Mouse (Mus musculus) heart, embryonic 10.5 days (tissue): Measurements from ENCODE around the gene Mogs. TPM values are rescaled to one million over a fixed set of nuclear protein-coding genes. Genes with fewer than 3 reads are reported as not detected.

Experiments used
- DNase-seq: peaks from one replicate; pipeline ENCODE4 v3.0.0-alpha.2; 2017; ENCODE audit warnings: low spot score
- H3K27ac ChIP-seq: fragments of 300-500 bp; sonication (generic); 2 replicates; pipeline ENCODE4 v1.5.1; 2016; ENCODE audit warnings: mild to moderate bottlenecking
- H3K27me3 ChIP-seq: fragments of 300-500 bp; sonication (generic); 2 replicates; pipeline ENCODE4 v1.6.1; 2016; ENCODE audit warnings: mild to moderate bottlenecking; ENCODE audit not compliant: poor library complexity, insufficient read depth, severe bottlenecking
- H3K36me3 ChIP-seq: fragments of 300-500 bp; sonication (generic); 2 replicates; pipeline ENCODE4 v1.6.1; 2016; ENCODE audit warnings: mild to moderate bottlenecking, moderate library complexity
- H3K4me1 ChIP-seq: fragments of 300-500 bp; sonication (generic); 2 replicates; pipeline ENCODE4 v1.6.1; 2016; ENCODE audit warnings: mild to moderate bottlenecking
- H3K4me3 ChIP-seq: fragments of 300-500 bp; sonication (generic); 2 replicates; pipeline ENCODE4 v1.5.1; 2016; ENCODE audit warnings: mild to moderate bottlenecking, moderate library complexity
- H3K9me3 ChIP-seq: fragments of 300-500 bp; sonication (generic); 2 replicates; pipeline ENCODE4 v1.6.1; 2016; ENCODE audit warnings: mild to moderate bottlenecking, moderate library complexity
- WGBS: fragments of 180-500 bp; shearing (Covaris S2); methylation state at CpG from one replicate; pipeline ENCODE4 v1.1.7; 2016; 5-methylcytosine and 5-hydroxymethylcytosine counted together
- polyA plus RNA-seq: library from polyadenylated mRNA; unstranded; fragments of >200 nt; fragmentation: Nextera tagmentation; extraction: Ambion mirVana; gene quantifications from 2 replicates; pipeline ENCODE4 v1.2.1, GENCODE M21; 2016

The Mogs gene
- polyA plus RNA-seq, result 24.5 and 42.5 TPM in 2 replicates

GRCm38 (mm10) chr6:83115011-83115671 is at the start of gene Mogs:
TSS of gene Mogs (plus strand) at chr6:83115496.
- H3K27me3 ChIP-seq, result no peaks in the 10 kb centered on the region
- peaks cover 38% of the 10 kb centered on the region for H3K36me3 ChIP-seq
- DNase-seq, result peak; percentile 97
- H3K4me1 ChIP-seq, result peaks cover 38% of the 10 kb centered on the region
- 1% methylated on average over 57 of the region's 58 CpGs for WGBS
- H3K27ac ChIP-seq, result peak within 1 kb of the TSS; percentile 89
- H3K4me3 ChIP-seq, result peak within 1 kb of the TSS; percentile 92
- no peaks in the 10 kb centered on the region for H3K9me3 ChIP-seq

GRCm38 (mm10) chr6:83065995-83066394 is 49.3 kb upstream of the Mogs start:
- Histone ChIP-seq H3K4me3 (no peak overlapping the region), H3K9me3 (no peaks in the 10 kb centered on the region), H3K36me3 (no peaks in the 10 kb centered on the region), H3K27ac (no peak overlapping the region), H3K27me3 (peaks cover 100% of the 10 kb centered on the region), H3K4me1 (peaks cover 23% of the 10 kb centered on the region)
- 38% methylated on average over 8 of the region's 8 CpGs for WGBS
- DNase-seq, result no peak

GRCm38 (mm10) chr6:83066441-83066840 is 48.9 kb upstream of the Mogs start:
- H3K4me1 ChIP-seq, result peaks cover 28% of the 10 kb centered on the region
- H3K36me3 ChIP-seq, result no peaks in the 10 kb centered on the region
- DNase-seq, result no peak
- H3K4me3 ChIP-seq, result no peak overlapping the region
- H3K27me3 ChIP-seq, result peaks cover 100% of the 10 kb centered on the region
- no peaks in the 10 kb centered on the region for H3K9me3 ChIP-seq
- H3K27ac ChIP-seq, result no peak overlapping the region
- 30% methylated on average over 6 of the region's 6 CpGs for WGBS

- no peak for DNase-seq
- Histone ChIP-seq H3K36me3 (no peaks in the 10 kb centered on the region), H3K4me3 (peak overlapping the region; percentile 48), H3K9me3 (no peaks in the 10 kb centered on the region), H3K27me3 (peaks cover 100% of the 10 kb centered on the region), H3K4me1 (peaks cover 30% of the 10 kb centered on the region), H3K27ac (no peak overlapping the region)
- 3% methylated on average over 8 of the region's 8 CpGs for WGBS
These were observed 47.1 kb upstream of the Mogs start for GRCm38 (mm10) chr6:83068221-83068620.

GRCm38 (mm10) chr6:83068706-83069487 is 46.4 kb upstream of the Mogs start:
- Histone ChIP-seq H3K27me3 (peaks cover 100% of the 10 kb centered on the region), H3K9me3 (no peaks in the 10 kb centered on the region), H3K36me3 (no peaks in the 10 kb centered on the region), H3K27ac (no peak overlapping the region), H3K4me3 (peak overlapping the region; percentile 49), H3K4me1 (peaks cover 30% of the 10 kb centered on the region)
- DNase-seq, result no peak
- WGBS, result 1% methylated on average over 81 of the region's 81 CpGs

- WGBS, result 3% methylated on average over 69 of the region's 69 CpGs
- peaks cover 100% of the 10 kb centered on the region for H3K27me3 ChIP-seq
- peaks cover 30% of the 10 kb centered on the region for H3K4me1 ChIP-seq
- H3K9me3 ChIP-seq, result no peaks in the 10 kb centered on the region
- H3K4me3 ChIP-seq, result peak overlapping the region; percentile 49
- no peaks in the 10 kb centered on the region for H3K36me3 ChIP-seq
- no peak for DNase-seq
- no peak overlapping the region for H3K27ac ChIP-seq
These were observed 45.6 kb upstream of the Mogs start for GRCm38 (mm10) chr6:83069488-83070246.

- Histone ChIP-seq H3K27ac (no peak within 1 kb of the TSS), H3K36me3 (no peaks in the 10 kb centered on the region), H3K4me3 (peak within 1 kb of the TSS; percentile 49), H3K27me3 (peaks cover 100% of the 10 kb centered on the region), H3K4me1 (peaks cover 30% of the 10 kb centered on the region), H3K9me3 (no peaks in the 10 kb centered on the region)
- no peak for DNase-seq
- 2% methylated on average over 10 of the region's 10 CpGs for WGBS
These were observed 45.2 kb upstream of the Mogs start, which contains the start of gene Tlx2 for GRCm38 (mm10) chr6:83070247-83070310. TSS of gene Tlx2 (minus strand) at chr6:83070293.

GRCm38 (mm10) chr6:83070311-83071219 is 44.7 kb upstream of the Mogs start:
- Histone ChIP-seq H3K4me1 (peaks cover 30% of the 10 kb centered on the region), H3K9me3 (no peaks in the 10 kb centered on the region), H3K36me3 (no peaks in the 10 kb centered on the region), H3K4me3 (peak overlapping the region; percentile 49), H3K27me3 (peaks cover 100% of the 10 kb centered on the region), H3K27ac (no peak overlapping the region)
- no peak for DNase-seq
- WGBS, result under 1% methylated on average over 56 of the region's 58 CpGs

- Histone ChIP-seq H3K9me3 (no peaks in the 10 kb centered on the region), H3K27ac (no peak overlapping the region), H3K27me3 (peaks cover 100% of the 10 kb centered on the region), H3K36me3 (no peaks in the 10 kb centered on the region), H3K4me3 (peak overlapping the region; percentile 36), H3K4me1 (peaks cover 30% of the 10 kb centered on the region)
- under 1% methylated on average over 22 of the region's 24 CpGs for WGBS
- DNase-seq, result no peak
These were observed 44.1 kb upstream of the Mogs start for GRCm38 (mm10) chr6:83071220-83071619.

- WGBS, result 17% methylated on average over 2 of the region's 2 CpGs
These were observed 40.3 kb upstream of the Mogs start for GRCm38 (mm10) chr6:83074979-83075378.

GRCm38 (mm10) chr6:83077630-83078323 is 37.5 kb upstream of the Mogs start, which contains the start of gene Pcgf1:
TSS of gene Pcgf1 (plus strand) at chr6:83077869.
- Histone ChIP-seq H3K4me3 (peak within 1 kb of the TSS; percentile 87), H3K4me1 (peaks cover 13% of the 10 kb centered on the region), H3K36me3 (peaks cover 29% of the 10 kb centered on the region), H3K9me3 (no peaks in the 10 kb centered on the region), H3K27me3 (peaks cover 73% of the 10 kb centered on the region), H3K27ac (peak within 1 kb of the TSS; percentile 95)
- no peak for DNase-seq
- under 1% methylated on average over 54 of the region's 54 CpGs for WGBS

More at GRCm38 (mm10) chr6:83074979-83075378, 40.3 kb upstream of the Mogs start:
- Histone ChIP-seq H3K27me3 (peaks cover 74% of the 10 kb centered on the region), H3K4me1 (peaks cover 29% of the 10 kb centered on the region), H3K36me3 (peaks cover 2% of the 10 kb centered on the region), H3K4me3 (no peak overlapping the region), H3K27ac (no peak overlapping the region), H3K9me3 (no peaks in the 10 kb centered on the region)
- no peak for DNase-seq

GRCm38 (mm10) chr6:83078324-83078858 is 36.9 kb upstream of the Mogs start:
- peak overlapping the region; percentile 95 for H3K27ac ChIP-seq
- WGBS, result under 1% methylated on average over 46 of the region's 46 CpGs
- H3K27me3 ChIP-seq, result peaks cover 73% of the 10 kb centered on the region

More at GRCm38 (mm10) chr6:83078324-83078858, 36.9 kb upstream of the Mogs start:
- peak; percentile 99 for DNase-seq
- Histone ChIP-seq H3K4me1 (peaks cover 13% of the 10 kb centered on the region), H3K4me3 (peak overlapping the region; percentile 87), H3K9me3 (no peaks in the 10 kb centered on the region), H3K36me3 (peaks cover 29% of the 10 kb centered on the region)
